Mouse (Mus musculus) ES-CJ7 (cell line): ENCODE measurements at regions not wholly inside any gene's neighbourhood (a gene's known extent, or its start where the extent isn't known, plus 50 kb on each side); places are given as distances from the start of the nearest gene placed in this dataset.

Experiments
- DNase-seq: peaks from one replicate; pipeline ENCODE4 v3.0.0; 2011; ENCODE audit warnings: low read depth, low spot score

DNA sequence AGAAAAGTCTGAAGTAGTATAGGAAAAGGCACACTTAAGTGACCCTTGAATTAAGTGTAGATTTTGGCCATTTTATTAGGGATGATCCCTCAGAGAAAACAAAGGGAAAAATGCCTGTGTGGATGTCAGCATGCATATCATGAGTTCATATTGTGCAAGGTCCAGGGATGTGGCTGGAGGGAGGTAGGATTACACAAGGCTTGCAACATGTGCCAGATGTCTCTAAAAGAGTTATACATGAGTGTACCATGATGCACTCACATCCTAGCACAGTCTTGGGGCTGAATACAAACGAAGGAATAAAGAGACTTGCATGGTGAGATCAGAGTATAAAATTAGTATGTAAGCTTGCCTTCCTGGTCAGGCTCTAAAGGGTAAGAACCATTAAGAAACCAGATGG, 233.7 kb upstream of the Ldb2 start:
- no peak for DNase-seq

DNA sequence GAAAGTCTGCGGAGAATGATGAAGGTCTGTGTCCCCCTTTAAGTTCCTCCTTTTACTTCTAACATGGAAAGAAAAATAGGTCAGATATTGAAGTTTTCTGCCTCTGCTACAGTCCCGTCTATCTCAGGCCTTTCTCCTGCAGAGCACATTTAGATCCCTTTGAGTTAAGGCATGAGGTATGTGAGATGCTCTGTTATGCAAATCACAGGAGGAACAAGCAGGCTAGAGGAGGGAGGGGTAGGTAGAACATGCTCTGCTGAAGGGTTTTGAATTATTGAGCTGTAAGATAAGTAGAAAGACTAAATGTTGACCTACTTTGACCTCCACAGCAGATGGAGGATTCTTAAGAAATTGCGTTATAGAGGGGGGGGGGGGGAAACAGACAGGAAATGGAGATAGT, 228.4 kb upstream of the Ldb2 start:
- DNase-seq: peak; percentile 30

DNA sequence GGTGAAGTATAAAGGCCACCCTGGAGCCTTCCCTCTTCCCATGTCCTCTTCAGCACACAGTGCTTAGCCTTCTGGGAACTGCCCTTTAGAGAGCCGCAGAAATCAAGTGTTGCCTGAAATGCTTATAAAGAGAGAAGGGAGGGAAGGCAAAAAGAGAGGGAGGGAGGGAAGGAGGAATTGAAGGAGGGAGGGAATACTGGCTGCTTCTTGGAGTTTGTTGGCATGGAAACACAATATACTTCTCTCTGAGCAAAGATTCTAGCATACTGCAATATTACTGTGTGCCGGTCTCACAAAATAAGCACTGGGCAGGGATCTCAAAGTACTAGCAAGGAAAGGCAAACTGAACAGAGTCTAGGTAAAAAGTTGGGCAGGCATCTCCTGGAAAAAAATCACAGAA, 225.9 kb upstream of the Ldb2 start:
- DNase-seq: no peak

DNA sequence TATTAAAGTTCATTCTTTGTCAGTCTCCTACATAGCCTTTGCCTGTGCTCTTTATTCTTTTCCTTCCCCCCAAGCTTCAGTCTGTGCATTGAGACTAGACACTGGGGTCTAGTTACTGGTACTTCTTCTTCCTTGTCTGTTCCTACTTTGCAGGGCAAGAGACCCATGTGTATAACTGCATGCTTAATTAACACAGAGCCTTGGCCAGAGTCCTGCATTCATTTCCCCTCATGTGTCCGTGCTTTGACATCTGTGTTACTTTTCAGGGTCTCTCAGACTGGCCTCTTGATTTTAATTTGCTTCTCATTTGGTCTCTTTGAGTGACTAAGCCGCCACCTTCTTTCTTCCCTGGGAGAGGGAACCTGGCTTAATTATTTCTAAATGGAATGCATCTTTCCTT, 208.4 kb upstream of the Ldb2 start:
- DNase-seq: no peak

DNA sequence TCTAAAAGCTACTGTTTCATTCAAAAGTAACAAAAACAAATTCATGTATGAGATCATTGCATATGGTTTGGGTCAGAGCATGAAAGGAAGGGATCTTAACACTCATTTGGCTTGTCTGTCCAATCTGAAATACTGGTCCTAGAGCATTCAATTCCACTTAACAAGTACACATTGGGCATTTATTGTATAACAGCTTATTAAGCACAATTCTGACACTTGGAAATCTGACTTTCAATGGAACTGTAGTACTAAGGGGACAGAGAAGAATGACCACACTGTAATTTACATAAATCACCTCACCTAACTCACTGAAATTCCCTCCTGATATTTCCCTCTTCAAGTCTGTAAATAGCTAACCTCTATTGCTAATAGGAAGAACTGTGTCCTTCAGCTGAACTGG, 201.5 kb upstream of the Ldb2 start:
- no peak for DNase-seq

DNA sequence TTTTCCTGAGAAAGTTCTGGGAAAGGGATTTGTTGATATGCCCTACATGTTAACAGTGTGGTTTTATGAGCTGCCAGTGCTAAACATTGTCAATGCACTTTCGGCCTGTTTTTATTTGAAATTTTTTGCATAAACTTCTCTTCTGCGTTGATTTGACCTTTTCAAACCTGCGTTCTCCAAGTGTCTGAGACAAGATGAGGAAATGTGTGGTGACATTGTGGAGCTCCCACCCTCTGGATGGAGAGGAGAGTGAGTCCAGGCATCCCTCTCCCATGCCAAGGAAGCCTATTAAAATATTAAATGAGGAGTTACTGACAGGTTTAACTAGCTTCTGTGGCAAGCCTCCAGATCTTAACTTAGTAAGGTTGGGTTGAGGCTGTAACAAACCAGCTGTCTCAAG, 199.6 kb upstream of the Ldb2 start:
- DNase-seq: no peak

DNA sequence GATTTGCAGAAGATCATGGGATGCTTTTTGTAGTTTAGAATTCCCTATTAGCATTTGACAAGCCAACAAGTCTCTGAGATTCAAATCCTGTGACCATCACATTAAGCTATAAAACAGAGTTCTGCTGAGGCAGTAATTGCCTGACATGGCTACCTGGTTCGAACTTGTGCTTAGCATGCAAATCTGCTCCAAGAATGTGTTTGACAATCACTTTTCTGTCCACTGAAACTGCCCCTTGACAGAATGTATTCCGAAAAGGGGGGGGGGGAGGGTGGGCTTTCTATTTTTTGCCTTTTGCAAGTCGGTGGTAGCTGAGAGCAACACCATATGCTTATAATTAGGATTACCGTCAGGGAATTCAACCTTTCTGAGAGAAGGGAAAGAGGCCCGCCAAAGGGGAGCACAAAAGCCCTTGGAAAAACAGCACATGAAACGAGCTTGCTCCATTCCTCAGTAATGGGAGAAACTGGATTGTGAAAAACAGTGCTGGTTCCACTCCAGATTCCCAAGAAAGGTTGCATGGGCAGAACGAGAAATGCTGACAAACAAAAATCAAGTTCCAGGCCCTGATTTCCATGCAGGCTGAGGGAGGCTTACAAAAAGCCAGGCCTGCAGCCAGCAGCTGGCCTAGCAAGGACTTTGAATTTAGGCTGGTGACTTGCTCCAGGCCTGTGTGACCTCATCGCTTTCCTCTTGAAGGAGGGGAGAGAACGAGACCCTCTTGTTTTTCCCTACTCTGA, 176.1 kb upstream of the Ldb2 start:
- no peak for DNase-seq

DNA sequence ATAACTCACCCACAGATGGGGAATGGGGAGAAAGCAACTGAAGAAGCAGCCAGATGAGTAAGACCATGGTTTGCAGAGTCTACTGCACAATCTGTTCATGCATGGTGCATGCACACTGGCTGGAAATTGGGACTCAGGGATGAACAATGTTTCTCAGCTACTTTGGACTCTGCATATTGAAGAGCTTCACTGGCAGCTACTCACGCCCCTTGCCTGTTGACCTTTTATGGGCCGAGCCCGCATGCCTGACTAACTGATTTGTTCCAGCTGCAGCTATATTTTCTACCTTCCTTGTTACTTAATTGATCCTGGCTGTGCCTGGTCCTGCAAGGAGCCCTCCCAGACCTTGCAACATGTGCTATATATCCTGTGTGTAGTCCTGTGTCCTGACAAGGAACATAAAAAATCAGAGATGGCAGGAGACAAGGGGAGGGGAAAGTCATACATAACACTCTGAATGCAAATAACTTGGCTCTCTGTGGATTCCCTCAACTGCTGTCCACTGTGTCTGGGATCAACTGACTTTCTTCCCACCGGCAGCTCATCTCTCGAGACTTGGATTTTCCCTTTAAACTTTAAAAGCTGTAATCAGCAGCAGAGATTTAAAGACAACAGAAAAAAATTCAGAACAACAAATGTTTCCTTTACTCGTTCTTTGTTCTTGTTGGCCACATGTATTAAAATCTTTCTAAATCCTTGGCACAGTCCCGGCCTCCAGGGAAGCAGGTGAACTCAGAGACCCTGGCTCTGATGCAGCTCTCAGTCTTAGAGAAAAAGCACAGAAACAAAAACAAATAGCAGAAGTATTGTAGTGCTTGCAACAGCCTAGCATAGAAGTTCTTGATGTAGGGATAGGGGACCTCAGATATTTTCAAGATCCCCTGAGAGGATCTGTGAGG, 143.8 kb upstream of the Ldb2 start:
- DNase-seq: no peak

DNA sequence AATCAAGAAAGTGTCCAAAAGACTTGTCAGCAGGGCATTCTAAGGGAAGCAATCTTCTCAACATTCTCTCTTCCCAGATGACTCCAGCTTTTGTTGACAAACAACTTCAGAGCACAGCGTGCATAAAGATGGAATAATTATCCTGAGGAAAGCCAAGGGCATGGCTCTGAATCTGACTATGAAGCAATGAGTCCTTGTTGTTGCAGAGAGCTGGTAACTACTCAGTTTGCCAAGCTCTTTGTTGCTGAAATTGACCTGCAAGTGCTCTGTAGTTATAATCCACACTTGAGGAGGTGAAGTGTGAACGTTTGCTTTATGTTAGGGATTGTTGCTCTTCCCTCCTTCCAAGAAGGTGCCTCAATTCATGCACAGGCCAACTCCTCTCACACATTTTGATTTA, 143.1 kb upstream of the Ldb2 start:
- DNase-seq: no peak

DNA sequence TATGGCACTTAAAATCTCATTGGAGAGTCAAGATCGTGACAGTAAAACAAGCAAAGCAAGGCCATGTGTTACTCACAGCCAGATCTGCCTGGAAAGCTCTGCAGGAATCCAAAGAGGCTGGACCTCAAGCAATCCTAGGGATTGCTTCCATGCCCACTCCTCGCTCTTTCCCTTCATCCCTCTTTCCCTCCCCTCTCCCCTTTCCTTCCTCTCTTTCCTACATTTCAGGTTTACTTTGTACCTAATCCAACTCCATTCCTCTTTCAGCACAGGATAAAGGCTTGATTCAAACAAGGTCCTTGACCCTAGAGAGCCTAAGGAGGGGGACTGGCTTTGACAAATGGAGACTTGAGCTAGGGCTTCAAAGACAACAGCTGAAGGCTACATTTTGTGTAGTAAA, 126.0 kb upstream of the Ldb2 start:
- DNase-seq: no peak

DNA sequence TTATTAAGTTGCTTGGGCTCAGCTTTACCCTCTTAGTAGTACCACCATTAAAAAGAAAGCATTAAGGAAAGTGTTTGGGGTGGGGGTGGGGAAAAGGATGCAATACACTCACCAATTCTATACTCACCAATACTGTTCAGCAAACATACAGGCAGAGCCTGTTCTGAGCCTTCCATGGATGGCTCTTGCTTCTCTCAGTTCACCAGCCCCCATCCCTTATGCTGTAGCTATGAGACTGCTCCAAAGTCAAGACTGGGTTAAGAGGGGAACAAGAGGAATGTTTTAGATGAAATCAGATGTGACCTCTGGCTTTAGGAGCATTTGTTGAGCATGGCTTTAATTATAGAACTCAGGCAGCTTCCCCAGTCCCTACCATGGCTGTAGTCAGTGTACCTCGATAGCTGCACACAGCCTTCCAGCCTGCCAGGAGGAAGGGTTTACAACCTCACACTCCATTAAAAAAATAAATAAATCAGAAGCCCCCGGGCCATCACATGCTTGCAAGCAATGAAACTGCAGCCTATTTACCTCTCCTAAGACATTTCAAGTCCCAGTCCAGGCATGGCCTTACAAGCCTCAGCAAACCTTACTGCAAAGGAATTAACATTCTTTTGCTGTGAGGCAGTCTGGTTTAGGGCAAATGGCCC, 122.8 kb upstream of the Ldb2 start:
- no peak for DNase-seq

DNA sequence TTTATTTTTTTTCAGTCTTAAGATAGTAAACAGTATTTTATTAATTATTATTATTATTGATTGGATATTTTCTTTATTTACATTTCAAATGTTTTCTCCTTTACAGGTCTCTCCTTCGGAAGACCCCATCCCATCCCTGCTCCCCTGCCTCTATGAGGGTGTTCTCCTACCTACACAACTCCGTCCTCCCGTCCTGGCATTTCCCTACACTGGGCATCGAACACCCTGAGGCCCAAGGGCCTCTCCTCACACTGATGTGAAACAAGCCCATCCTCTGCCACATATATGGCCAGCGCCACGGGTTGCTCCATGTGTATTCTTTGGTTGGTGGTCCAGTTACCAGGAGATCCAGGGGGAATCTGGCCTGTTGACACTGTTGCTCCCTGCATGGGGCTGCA, 118.3 kb upstream of the Ldb2 start:
- DNase-seq: no peak

DNA sequence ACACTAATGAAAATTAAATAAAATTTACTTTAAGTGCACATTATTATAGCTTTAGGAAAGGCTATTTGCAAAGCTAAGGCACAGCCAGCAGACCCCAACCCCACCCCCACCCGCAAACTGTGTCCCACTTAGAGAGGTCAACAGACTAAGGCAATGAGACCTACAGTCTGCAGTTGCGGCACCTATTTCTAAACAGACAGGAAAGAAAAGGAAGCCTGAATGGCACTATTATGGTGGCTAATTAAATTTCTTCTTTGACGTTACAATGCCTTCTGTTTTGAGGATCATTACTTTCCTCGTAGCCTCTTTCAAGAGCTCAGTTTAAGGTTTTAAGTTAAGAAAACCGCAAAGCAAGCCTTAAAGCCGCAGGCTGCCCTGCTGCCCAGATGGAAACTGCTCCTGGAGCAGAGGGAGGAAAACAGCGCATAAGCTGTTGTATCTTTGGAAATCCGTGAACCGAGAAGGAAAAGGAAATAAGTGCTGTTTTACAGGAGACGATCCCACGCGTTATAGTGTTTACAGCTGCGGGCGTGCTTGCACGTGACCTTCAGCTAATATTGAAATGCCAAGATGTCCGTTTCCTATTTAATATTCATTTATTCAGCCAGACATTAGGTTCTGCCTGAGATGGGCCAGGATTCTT, 117.8 kb upstream of the Ldb2 start:
- DNase-seq: no peak

DNA sequence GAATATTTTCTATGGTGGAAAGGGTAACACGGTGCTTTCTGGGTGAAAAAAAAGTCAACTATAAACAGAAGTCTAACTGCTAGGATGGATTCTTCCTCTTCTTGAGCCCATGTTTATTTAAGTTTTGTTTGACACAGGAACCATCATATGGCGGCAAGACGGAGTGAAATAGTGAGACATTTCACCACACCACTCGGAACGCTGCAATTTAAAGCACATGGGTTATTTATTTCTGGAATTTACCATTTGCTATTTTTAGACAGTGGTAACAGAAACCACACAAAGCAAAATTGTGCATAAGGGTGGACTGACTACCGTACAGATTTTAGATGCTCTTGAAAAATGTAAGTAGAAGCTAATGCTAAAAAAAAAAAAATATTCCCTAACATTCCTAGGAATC, 103.1 kb upstream of the Ldb2 start:
- no peak for DNase-seq

DNA sequence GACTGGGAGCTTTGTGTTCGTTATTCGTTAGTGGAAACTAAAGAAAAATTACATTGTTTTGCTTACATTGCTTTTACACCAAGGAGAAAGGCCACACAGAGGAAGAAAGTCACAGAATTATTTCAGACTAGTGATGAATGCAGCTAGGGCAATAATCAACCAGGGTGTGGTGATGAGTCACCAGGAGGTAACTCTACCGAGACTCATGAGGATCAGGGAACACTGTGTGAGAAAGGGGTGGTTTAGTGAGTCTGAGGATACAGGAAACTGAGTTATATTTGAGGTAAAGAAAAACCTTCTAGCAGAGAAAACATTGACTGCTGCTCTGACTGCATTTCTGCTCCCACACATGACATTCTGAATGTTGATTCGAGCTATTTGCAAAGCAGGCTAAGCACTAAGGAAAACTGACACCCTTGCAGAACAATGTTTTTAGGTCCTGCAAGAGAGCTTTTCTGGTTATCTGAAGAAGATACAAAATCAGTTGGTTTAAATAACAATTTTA, 87.1 kb upstream of the Ldb2 start:
- DNase-seq: no peak

DNA sequence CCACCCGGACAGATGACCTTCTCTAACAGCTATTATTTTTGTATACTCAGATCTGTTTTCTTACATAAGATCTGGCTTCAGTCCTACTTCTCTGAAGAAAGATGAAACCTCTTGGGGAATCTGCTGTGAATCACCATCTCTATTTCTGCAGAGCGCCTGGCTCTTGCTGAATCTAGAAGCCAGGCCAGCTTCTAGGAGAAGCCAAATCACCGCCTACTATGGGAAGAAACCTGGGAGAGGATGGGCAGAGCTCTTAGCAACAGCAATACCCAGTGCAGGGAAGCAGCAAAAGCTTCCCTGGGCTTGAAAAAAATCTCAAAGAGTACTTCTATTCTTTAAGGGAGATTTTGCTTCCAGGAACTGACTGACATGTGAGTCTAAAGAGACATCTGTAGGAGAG, 77.5 kb upstream of the Ldb2 start:
- DNase-seq: no peak

DNA sequence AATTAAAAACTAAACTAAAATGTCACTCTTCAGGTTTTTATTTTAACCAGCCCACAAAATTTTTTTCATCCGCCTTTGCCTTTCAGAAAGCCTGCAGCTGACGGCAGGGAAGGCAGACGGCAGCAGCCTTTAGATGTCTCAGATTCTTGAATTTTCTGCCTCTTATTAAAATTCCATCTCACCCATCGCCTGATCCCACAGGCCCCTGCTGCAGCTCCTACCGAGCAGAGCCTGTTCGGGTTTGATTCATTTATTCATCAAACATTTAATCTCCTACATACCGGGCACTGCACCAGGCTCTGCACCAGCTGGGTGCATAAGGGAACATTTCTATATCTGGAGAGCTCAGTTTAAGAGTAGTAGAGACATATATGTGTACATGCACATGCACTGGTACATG, 72.8 kb upstream of the Ldb2 start:
- no peak for DNase-seq

DNA sequence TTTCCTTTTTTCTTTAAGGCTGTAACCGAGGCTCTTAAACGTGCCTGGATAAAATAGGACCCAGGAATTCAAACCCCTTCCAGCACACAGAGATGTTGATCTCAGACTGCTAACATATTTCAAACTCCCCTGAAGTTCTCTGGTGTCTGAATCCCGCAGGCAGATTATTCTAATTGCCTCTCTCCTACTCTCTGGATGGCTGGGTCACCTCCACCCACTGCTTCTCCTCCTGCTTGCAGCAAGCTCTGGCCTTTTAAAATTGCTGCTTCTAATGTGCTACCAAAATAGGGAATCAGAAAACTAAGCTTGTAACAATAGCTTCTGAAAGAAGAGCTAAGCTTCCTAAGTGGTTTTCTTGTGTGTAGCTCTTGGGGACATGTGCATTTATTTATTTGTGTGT, 64.4 kb upstream of the Ldb2 start:
- DNase-seq: no peak

DNA sequence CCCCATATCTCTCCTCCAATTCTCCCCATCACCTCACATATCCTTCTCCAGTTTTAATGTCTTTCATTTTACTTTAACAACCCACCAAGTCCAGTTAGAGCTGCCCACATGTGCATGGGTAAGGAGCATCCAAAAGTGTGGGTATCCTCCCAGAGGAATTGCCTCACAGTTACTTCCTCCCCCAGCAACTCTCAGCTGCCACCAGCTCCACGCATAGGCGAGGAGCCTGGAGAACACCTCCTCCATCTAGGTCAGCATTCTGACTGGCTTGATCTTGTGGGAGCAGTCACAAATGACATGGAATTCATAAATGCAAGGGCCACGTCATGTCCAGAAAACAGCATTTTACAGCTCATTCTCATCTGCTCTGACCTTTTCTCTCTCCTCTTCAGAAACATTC, 63.9 kb upstream of the Ldb2 start:
- DNase-seq: no peak

DNA sequence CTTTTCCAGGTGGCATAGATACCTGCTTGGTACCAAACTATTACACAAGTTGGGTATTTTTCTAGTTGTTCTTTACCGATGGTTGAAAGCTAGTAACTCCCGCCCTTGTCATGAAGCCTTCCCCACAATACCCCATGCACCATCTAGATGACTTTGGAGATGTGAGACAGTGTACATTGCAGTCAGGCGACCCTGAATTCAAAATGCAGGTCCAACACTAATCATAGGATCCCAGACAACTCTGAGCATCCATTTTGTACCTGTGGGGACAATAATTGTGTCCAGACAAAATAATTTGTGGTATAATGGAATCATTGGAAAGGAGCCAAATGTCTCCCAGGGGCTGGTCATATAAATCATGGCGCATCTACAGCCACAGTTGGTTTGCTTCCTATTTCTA, 54.7 kb upstream of the Ldb2 start:
- no peak for DNase-seq
